Mouse (Mus musculus) lung, embryonic 16.5 days (tissue): ENCODE measurements at regions not wholly inside any gene's neighbourhood (a gene's known extent, or its start where the extent isn't known, plus 50 kb on each side); places are given as distances from the start of the nearest gene placed in this dataset.
"Not testable (repeated sequence)": the region's sequence is repeated elsewhere in the genome, so short reads cannot be mapped to it uniquely, and the experiment has no call there.

Source experiments
- ATAC-seq: fragments of 200-750 bp; cut with Nextera tagmentation; 2 replicates; pipeline ENCODE4 v1.8.0; 2017; ENCODE audit warnings: low read depth, mild to moderate bottlenecking, moderate library complexity
- H3K27ac ChIP-seq: fragments of 300-500 bp; sonication (generic); 2 replicates; pipeline ENCODE4 v1.5.1; 2014; ENCODE audit warnings: mild to moderate bottlenecking, control low read depth, low read length
- H3K27me3 ChIP-seq: fragments of 300-500 bp; sonication (generic); 2 replicates; pipeline ENCODE4 v1.6.1; 2014; ENCODE audit warnings: low read depth, low read length, mixed read lengths; ENCODE audit not compliant: control insufficient read depth, insufficient read depth
- H3K36me3 ChIP-seq: fragments of 300-500 bp; sonication (generic); 2 replicates; pipeline ENCODE4 v1.6.1; 2014; ENCODE audit warnings: low read length; ENCODE audit not compliant: control insufficient read depth, insufficient read depth
- H3K4me1 ChIP-seq: fragments of 300-500 bp; sonication (generic); replicated peaks from 2 replicates; pipeline ENCODE4 v1.6.1; 2014; ENCODE audit warnings: low read length, mixed read lengths; ENCODE audit not compliant: control insufficient read depth, insufficient read depth
- H3K4me2 ChIP-seq: fragments of 300-500 bp; sonication (generic); 2 replicates; pipeline ENCODE4 v1.6.1; 2014; ENCODE audit warnings: low read depth, low read length, control low read depth
- H3K4me3 ChIP-seq: fragments of 300-500 bp; sonication (generic); 2 replicates; pipeline ENCODE4 v1.5.1; 2014; ENCODE audit warnings: mild to moderate bottlenecking, low read length, control low read depth
- H3K9ac ChIP-seq: fragments of 300-500 bp; sonication (generic); 2 replicates; pipeline ENCODE4 v1.6.1; 2014; ENCODE audit warnings: low read length, control low read depth
- H3K9me3 ChIP-seq: fragments of 300-500 bp; sonication (generic); 2 replicates; pipeline ENCODE4 v1.6.1; 2016; ENCODE audit warnings: low read length; ENCODE audit not compliant: control insufficient read depth
- WGBS: fragments of 180-500 bp; shearing (Covaris S2); extraction: QIAGEN DNeasy Blood & Tissue Kit; methylation state at CpG from one replicate; pipeline ENCODE4 v1.1.7; 2014; 5-methylcytosine and 5-hydroxymethylcytosine counted together

DNA sequence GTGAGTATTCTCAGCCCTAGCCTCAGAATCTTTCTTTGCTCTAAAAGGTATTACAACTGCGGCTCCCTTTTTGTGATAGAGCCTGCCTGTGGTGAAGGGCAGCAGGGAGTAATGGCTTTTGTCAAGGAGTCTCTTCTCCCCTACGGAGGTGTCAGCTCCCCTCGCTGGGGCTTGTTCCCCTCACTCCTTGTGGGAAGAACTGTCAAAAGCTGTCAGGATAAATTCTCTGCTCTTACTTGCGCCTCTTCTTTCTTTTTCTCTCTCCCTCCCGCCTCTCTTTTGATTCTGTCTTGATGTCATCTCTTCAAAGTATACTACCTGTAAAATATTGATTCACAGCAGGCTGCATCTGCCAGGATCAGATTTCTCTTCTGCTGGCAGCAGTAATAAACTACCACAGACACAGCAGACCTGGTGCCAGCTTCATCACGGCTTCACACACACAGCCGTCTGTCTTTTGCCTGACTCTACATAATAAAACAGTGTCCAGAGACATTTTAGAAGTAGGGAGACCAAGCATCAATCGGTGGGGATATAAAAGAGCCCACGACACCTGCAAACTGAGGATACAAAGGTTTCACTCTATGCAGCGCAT lies 205.3 kb upstream of the Fbxl4 start:
- no peaks in the 10 kb centered on the region for H3K9me3 ChIP-seq
- no peaks in the 10 kb centered on the region; the same call in 1 of the 2 replicates for H3K4me1 ChIP-seq
- H3K27ac ChIP-seq, result no peak overlapping the region
- H3K9ac ChIP-seq, result no peak overlapping the region
- H3K4me2 ChIP-seq, result no peak overlapping the region
- no peak for ATAC-seq
- peaks cover 14% of the 10 kb centered on the region for H3K27me3 ChIP-seq
- no peak overlapping the region for H3K4me3 ChIP-seq
- WGBS, result 17% methylated on average over 10 of the region's 10 CpGs
- no peaks in the 10 kb centered on the region for H3K36me3 ChIP-seq

DNA sequence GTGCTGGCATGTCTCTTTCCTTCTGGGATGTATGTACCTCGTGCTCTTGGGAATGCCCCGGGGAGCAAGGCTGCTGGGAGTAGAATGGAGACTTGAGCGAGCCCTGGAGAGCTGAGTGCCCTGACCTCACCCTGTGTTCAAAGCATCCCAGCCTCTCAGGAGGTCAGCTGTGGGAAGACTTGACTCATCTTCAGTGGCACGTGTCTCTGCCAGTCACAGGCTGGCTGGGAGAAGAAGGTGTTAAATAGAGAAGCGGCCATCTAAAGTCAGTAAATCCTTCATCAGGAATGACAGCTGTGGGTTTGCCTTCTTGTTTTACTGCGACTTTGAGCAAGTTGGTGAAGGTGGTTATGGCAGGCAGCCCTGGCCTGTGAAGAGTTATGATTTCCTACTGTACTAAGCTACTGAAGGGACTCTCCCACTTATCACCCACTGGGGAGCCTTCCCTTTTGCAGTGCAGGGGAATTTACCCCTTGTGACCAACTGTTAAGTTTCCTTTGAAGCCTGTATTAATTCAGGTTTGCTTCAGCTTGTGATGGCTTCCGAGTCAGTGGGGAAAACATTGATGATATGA lies 204.3 kb upstream of the Fbxl4 start:
- Histone ChIP-seq H3K4me1 (no peaks in the 10 kb centered on the region), H3K9ac (no peak overlapping the region), H3K27me3 (peaks cover 14% of the 10 kb centered on the region), H3K4me2 (no peak overlapping the region), H3K4me3 (no peak overlapping the region), H3K9me3 (no peaks in the 10 kb centered on the region), H3K36me3 (no peaks in the 10 kb centered on the region), H3K27ac (no peak overlapping the region)
- no peak for ATAC-seq
- 11% methylated on average over 7 of the region's 7 CpGs for WGBS

DNA sequence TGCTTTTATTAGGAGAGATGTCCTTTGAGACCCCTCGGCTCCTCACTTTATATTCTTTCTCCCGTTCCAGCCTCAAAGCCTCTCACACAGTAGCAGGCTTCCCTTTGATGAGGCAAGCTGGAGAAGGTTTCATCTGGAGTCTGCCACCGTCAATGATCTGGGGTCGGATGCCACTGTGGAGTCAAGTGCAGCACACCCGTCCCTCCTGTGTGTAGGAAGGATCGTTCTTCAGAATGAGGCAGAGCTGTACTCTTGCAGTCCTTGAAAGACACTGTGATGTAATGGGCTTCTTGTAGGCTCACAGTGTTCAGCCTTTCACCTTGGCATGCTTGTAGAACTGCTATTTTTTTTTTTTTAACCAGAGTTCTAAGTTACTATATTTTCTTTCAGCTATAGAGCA lies 203.7 kb upstream of the Fbxl4 start:
- Histone ChIP-seq H3K4me1 (no peaks in the 10 kb centered on the region), H3K9ac (no peak overlapping the region), H3K27ac (no peak overlapping the region), H3K4me3 (no peak overlapping the region), H3K9me3 (no peaks in the 10 kb centered on the region), H3K27me3 (peaks cover 14% of the 10 kb centered on the region), H3K36me3 (no peaks in the 10 kb centered on the region), H3K4me2 (no peak overlapping the region)
- ATAC-seq, result no peak
- WGBS, result 32% methylated on average over 6 of the region's 6 CpGs

DNA sequence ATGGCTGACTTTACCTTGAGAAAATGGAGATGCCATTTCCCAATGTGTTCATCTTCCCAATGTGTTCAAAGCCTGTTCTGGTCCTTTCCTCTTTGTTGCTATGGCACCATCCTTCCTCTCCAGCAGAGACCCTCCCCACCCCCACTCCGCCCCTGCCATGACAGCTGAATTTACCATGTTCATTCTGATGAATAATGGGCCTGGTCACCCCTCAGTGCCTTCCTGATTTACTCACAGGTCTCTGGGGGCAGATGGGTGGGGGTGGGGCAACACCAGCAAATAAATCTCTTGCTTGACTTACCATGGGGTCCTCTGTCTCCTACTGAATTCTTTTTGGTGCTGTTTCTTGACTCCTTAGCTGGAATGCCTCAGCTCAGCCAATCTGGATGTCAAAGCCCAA lies 170.9 kb upstream of the Fbxl4 start:
- no peak overlapping the region for H3K4me3 ChIP-seq
- H3K4me1 ChIP-seq, result no peaks in the 10 kb centered on the region
- no peaks in the 10 kb centered on the region for H3K27me3 ChIP-seq
- no peak overlapping the region for H3K27ac ChIP-seq
- WGBS, result 61% methylated on average over 1 of the region's 1 CpGs
- H3K9ac ChIP-seq, result no peak overlapping the region
- H3K9me3 ChIP-seq, result no peaks in the 10 kb centered on the region
- ATAC-seq, result no peak
- no peak overlapping the region for H3K4me2 ChIP-seq
- no peaks in the 10 kb centered on the region for H3K36me3 ChIP-seq

DNA sequence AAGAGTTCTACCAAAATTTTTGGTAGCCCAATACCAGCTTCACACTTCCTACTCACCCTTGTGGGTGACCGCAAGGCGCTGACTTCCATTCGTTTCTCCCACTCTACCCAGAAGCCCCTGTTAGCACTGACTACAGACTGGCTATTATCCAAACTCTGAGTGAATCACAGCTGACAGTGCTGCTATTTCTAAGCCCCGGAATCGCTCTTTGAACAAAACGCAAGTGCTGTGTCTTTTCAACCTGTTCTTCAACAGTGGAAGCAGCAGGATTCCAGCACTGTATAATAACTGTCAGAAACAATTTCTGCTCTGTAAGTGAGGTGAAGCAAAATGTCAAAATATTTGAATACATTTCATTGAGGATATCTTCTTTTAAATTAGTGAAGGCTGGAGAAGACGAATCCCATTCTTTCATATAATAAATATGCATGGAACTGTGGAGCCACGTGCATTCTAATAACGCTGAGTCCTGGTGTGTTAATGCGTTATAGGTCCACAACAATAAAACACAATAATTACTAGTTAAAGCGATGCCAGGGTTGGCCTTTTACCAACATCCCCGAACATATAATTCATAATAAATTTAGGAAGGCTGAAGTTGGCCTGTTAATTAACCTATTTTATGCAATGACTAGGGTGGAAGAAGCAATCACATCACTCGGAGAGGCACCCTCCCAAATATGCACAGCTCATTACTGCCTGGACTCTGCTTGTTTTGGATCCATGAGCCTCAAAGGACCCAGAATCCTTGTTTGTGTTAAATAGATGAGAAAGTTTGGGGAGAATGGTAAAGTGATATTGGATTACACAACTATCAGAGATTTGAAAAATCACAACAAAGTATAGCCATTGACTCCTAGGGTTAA lies 169.0 kb upstream of the Fbxl4 start:
- no peak overlapping the region for H3K27ac ChIP-seq
- no peaks in the 10 kb centered on the region for H3K27me3 ChIP-seq
- H3K4me3 ChIP-seq, result no peak overlapping the region
- 85% methylated on average over 13 of the region's 13 CpGs for WGBS
- ATAC-seq, result no peak
- H3K9ac ChIP-seq, result no peak overlapping the region
- no peaks in the 10 kb centered on the region for H3K4me1 ChIP-seq
- no peaks in the 10 kb centered on the region for H3K9me3 ChIP-seq
- no peak overlapping the region for H3K4me2 ChIP-seq
- no peaks in the 10 kb centered on the region for H3K36me3 ChIP-seq

DNA sequence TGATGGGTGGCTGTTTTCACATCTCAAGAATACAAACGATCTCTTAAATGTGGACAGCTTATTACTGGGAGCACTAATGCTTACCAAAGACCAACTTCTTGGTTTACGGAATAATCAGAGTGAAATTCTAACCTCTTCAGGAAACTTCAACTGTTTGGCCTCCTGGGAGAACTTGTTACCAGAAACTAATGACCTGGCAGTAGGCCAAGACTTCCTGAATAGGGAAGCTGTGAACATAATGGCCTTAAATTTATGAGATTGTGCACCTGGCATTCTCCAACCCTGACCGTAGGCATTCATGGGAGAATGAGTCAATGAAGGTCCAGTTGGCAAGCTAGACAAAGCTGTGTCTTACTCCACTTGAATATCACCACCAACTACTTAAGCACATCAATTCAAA lies 160.8 kb upstream of the Fbxl4 start:
- Histone ChIP-seq H3K4me3 (no peak overlapping the region), H3K27me3 (no peaks in the 10 kb centered on the region), H3K36me3 (no peaks in the 10 kb centered on the region), H3K4me2 (no peak overlapping the region), H3K27ac (no peak overlapping the region), H3K9ac (no peak overlapping the region), H3K9me3 (no peaks in the 10 kb centered on the region), H3K4me1 (no peaks in the 10 kb centered on the region)
- WGBS, result 48% methylated on average over 3 of the region's 3 CpGs
- ATAC-seq, result no peak

DNA sequence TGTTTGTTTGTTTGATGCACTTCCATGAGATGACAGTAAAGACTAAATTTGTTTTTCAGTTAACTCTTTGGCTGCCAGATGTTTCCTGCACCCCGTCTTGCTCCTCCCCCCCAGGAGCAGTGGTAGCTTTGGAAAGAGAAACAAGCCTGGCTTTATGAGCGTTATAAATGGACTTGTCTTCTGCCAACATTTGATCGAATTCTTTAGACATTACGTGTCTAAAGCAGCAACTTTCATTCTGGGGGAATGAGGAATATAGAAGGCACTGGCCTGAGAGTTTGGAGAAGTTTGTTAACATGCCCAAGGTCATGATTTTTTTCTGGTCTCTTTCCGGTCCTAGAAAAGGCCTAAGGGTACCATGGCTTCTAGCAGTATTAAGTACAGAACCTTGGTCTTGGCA lies 148.8 kb upstream of the Fbxl4 start:
- Histone ChIP-seq H3K9me3 (no peaks in the 10 kb centered on the region), H3K27me3 (no peaks in the 10 kb centered on the region), H3K4me2 (no peak overlapping the region), H3K4me3 (no peak overlapping the region), H3K9ac (no peak overlapping the region), H3K27ac (no peak overlapping the region), H3K36me3 (no peaks in the 10 kb centered on the region), H3K4me1 (no peaks in the 10 kb centered on the region)
- WGBS, result 73% methylated on average over 5 of the region's 5 CpGs
- no peak for ATAC-seq

DNA sequence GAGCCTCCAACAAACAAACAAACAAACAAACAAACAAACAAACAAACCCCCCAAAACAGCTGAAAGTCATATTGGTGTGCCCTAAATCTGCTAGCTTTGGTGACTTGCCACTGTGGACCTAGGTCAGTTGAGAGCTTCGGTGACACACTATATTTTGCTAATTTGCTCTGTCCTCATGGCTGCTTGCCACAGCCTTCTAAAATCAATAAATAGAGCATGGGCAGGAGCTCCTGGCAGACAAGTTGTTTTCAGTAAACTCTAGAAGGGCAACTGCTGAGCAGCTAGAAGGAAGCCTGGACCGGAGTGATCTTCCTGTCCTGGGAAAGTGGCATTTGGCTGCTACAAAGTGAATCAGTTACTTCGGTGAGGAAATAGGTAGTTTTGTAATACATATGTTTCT lies 119.7 kb upstream of the Fbxl4 start:
- Histone ChIP-seq H3K27ac (no peak overlapping the region), H3K27me3 (no peaks in the 10 kb centered on the region), H3K4me3 (no peak overlapping the region), H3K4me2 (no peak overlapping the region), H3K4me1 (no peaks in the 10 kb centered on the region), H3K36me3 (no peaks in the 10 kb centered on the region), H3K9me3 (no peaks in the 10 kb centered on the region), H3K9ac (no peak overlapping the region)
- ATAC-seq, result no peak
- 80% methylated on average over 3 of the region's 3 CpGs for WGBS

DNA sequence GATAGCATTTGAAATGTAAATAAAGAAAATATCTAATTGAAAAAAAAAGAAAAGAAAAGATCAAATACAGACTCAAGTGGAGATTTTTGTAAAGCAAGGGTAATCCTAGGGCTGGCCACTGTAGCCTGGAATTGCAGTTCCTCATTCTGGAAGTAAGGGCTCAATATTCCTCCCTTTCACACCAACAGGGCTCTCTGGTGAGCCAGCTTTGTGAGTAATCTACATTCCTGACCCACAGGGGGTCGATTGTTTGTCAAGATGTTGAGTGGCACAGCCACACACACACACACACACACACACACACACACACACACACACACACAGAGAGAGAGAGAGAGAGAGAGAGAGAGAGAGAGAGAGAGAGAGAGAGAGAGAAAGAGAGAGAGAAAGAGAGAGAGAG lies 107.1 kb upstream of the Fbxl4 start:
- ATAC-seq, H3K9me3 ChIP-seq, H3K9ac ChIP-seq, H3K36me3 ChIP-seq, H3K27me3 ChIP-seq, H3K4me1 ChIP-seq, H3K4me3 ChIP-seq, H3K27ac ChIP-seq, H3K4me2 ChIP-seq: not testable (repeated sequence)
- WGBS, result 35% methylated on average over 1 of the region's 1 CpGs
